Mouse (Mus musculus) kidney, adult 2 months (tissue): ENCODE measurements around the gene Hist1h2bh. TPM values are rescaled to one million over a fixed set of nuclear protein-coding genes. Genes with fewer than 3 reads are reported as not detected.
A peak's percentile ranks its signal among the peaks of the same experiment; 100 is the strongest.
"Not testable (repeated sequence)": the region's sequence is repeated elsewhere in the genome, so short reads cannot be mapped to it uniquely, and the experiment has no call there.

ENCODE experiments used
- DNase-seq: peaks from one replicate; pipeline ENCODE4 v3.0.0; 2021
- H3K27ac ChIP-seq: fragments of 200-500 bp; 2 replicates; pipeline ENCODE4 v1.5.1; 2012; ENCODE audit warnings: low read depth, low read length, control low read depth, inconsistent platforms; ENCODE audit not compliant: insufficient read depth
- H3K27me3 ChIP-seq: fragments of 200-500 bp; replicated peaks from 2 replicates; pipeline ENCODE4 v1.6.1; 2012; ENCODE audit warnings: mild to moderate bottlenecking, moderate library complexity, low read length, inconsistent platforms; ENCODE audit not compliant: control insufficient read depth, insufficient read depth
- H3K36me3 ChIP-seq: fragments of 200-500 bp; 2 replicates; pipeline ENCODE4 v1.6.1; 2012; ENCODE audit warnings: mild to moderate bottlenecking, moderate library complexity, low read length, inconsistent platforms; ENCODE audit not compliant: control insufficient read depth, insufficient read depth
- H3K4me1 ChIP-seq: fragments of 200-500 bp; 2 replicates; pipeline ENCODE4 v1.6.1; 2011; ENCODE audit warnings: low read length; ENCODE audit not compliant: control insufficient read depth, insufficient read depth
- H3K4me3 ChIP-seq: fragments of 200-500 bp; 2 replicates; pipeline ENCODE4 v1.5.1; 2011; ENCODE audit warnings: mild to moderate bottlenecking, low read depth, low read length, control low read depth; ENCODE audit not compliant: insufficient read depth
- CTCF ChIP-seq: fragments of 200-500 bp; conservative IDR thresholded peaks from 2 replicates; pipeline ENCODE4 v1.5.1; 2011; ENCODE audit warnings: low read depth, mild to moderate bottlenecking, control low read depth, low read length, moderate library complexity, mixed read lengths; ENCODE audit not compliant: insufficient read depth, insufficient read length
- POLR2A ChIP-seq: fragments of 200-500 bp; IDR thresholded peaks from one replicate; pipeline ENCODE4 v1.6.1; 2011; ENCODE audit warnings: low read depth, low read length, control low read depth
- WGBS: fragments of 180-500 bp; shearing (Covaris S2); methylation state at CpG from one replicate; pipeline ENCODE4 v1.1.7; 2018; 5-methylcytosine and 5-hydroxymethylcytosine counted together
- polyA plus RNA-seq: library from polyadenylated mRNA; depleted of rRNA; stranded (reverse); fragments of >200 nt; gene quantifications from 2 replicates; pipeline ENCODE4 v1.2.3, GENCODE M21; 2012; rRNA removed

The Hist1h2bh gene
- polyA plus RNA-seq: 0.27 and 0.36 TPM in 2 replicates

DNA sequence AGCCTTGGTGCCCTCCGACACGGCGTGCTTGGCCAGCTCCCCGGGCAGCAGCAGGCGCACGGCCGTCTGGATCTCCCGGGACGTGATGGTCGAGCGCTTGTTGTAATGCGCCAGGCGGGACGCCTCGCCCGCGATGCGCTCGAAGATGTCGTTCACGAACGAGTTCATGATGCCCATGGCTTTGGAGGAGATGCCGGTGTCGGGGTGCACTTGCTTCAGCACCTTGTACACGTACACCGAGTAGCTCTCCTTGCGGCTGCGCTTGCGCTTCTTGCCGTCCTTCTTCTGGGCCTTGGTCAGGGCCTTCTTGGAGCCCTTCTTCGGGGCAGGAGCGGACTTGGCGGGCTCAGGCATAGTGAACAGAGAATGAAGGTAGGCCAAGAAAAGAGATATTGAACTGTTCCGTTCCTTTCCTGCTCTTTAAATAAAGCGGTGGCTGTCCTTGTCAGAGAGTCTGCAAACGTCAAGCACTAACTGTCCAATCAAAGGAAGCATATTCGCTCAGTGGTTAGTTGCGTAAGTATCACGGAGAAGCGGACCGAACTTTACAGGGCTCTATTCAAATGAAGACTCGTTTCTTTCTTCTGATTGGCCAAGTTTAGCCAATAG, at the start of gene Hist1h2bh:
Hist1h2bh (minus strand) TSS at position 394 of the 609 bp plus-strand sequence.
- Histone ChIP-seq H3K4me3 (peak within 1 kb of the TSS; percentile 86), H3K27ac (peak within 1 kb of the TSS; percentile 87)
- H3K27me3 ChIP-seq, H3K36me3 ChIP-seq, H3K4me1 ChIP-seq: not testable (repeated sequence)
- DNase-seq: peak; percentile 94
- WGBS: under 1% methylated on average over 42 of the region's 42 CpGs

DNA sequence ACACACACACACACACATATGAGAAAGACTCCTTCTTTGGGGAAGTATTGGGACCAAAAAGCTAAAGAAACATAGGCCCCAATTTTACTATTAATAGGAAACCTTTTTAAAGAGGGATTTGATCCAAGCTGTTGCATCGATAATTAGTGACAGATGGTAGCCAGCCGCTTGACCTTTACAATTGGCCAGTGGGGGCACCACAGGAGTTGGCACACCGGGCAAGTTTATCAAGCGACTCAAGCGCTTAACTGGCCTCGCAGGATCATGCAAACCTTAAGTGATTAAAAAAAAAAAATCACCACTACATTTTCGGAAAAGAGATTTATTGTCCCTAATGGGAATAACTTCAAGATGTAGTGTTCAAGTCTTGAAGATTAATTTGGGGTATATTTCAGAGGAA, 49.4 kb upstream of the Hist1h2bh start:
- H3K27ac ChIP-seq: no peak overlapping the region
- 43% methylated on average over 7 of the region's 7 CpGs for WGBS

DNA sequence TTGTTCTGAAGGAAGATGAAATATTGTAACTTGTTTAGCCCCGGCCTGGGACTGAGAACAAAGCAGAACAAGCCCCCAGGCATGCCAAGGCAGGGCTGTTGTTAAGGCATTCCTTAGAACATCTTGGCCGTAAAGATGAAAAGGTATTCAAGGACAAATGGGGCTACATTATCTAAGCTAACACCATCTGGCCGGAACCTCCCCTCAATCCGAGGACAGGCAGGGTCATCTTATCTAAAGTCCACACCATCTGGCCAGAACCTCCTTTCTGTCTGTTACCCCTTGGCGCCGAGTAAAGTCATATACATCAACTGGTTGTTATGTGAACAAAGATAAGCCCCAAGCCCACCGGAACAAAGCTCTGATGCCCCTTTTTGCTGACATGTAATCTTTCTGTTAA, 48.7 kb upstream of the Hist1h2bh start:
- not testable (repeated sequence) for H3K4me1 ChIP-seq, H3K27ac ChIP-seq, H3K4me3 ChIP-seq, H3K36me3 ChIP-seq, H3K27me3 ChIP-seq, DNase-seq
- WGBS: 87% methylated on average over 7 of the region's 7 CpGs

More for the DNA sequence above, 49.4 kb upstream of the Hist1h2bh start:
- TF ChIP-seq POLR2A (no peak), CTCF (no peak)
- H3K27me3 ChIP-seq: no peaks in the 10 kb centered on the region
- no peak overlapping the region for H3K4me3 ChIP-seq
- peaks cover 2% of the 10 kb centered on the region; the same call in 1 of the 2 replicates for H3K4me1 ChIP-seq
- no peaks in the 10 kb centered on the region for H3K36me3 ChIP-seq
- DNase-seq: peak; percentile 8

DNA sequence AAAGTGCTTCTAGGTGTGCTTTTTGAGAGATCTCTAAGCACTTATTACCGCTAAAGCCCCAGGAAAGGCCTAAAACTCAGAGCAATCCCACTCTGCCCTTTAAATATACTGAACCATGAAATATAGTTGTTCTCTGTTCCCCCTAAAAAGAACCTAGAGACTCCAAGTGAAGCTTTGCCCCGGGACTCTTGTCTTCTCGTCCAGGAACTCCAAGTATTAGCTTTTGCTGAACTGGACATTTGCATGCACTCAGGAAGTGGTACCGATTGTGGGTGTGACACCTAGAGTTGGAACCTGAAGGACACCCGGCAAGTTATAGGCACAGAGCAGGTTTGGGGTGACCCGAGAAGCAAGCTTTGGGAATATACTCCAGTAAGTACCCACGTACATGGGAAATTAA, 48.0 kb upstream of the Hist1h2bh start:
- 94% methylated on average over 7 of the region's 7 CpGs for WGBS
- Histone ChIP-seq H3K36me3 (no peaks in the 10 kb centered on the region), H3K4me1 (peaks cover 5% of the 10 kb centered on the region; the same call in 1 of the 2 replicates), H3K27me3 (no peaks in the 10 kb centered on the region), H3K4me3 (no peak overlapping the region), H3K27ac (no peak overlapping the region)
- TF ChIP-seq CTCF (no peak), POLR2A (no peak)
- no peak for DNase-seq

DNA sequence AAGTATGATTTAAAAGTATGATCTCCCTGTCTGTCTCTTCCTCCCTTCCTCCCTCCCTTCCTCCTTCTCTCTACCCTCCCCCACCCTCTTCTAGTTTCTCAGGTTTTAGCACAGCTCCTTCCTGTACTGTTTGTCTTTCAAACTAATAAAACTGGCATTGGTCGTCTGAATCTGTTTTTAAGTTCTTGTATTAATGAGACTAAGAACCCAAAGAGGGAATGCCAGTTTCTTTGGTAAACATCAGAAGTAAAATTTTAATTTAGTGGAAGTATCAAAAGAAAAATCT, 43.7 kb upstream of the Hist1h2bh start:
- DNase-seq: no peak
- H3K4me1 ChIP-seq: peaks cover 10% of the 10 kb centered on the region; the same call in 1 of the 2 replicates

DNA sequence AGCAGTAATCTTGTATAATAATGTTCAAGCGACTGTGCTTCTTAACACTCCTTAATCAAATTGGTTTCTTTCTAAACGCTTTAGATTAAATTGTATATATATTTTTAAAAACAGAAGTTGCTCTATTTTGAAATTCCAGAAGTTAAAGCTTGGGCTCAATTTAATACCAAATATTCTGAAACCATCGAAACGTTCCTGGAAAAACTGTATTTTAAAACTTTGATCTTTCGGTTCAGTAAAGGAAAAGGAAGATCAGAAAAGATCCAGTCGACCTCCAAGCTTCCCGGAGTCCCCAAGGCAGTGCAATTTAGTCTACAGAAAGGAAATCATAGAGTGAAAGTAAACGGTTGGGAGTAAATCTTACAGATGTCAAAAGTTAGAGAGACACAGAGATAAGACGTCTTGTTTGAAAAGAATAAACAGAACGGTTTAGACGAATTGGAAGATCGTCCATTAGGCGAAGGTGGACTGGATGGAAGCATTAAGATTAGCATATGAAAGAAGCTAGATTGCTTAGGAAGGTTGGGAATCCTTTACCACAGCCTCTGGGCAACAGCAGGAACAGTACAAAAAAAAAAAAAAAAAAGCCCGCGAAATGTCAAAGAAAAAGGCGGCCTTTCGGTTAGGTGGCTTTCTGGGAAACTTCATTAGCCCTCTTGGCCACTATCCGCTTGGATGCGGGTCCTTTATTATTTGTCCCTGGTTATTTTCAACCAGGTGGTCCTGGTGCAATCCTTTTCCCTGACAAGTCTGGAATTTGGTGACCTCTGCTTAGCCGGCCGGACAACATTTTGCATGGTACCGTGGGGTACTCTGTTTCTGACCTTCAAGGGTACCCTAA, 43.1 kb upstream of the Hist1h2bh start:
- Histone ChIP-seq H3K4me3 (peak overlapping the region; percentile 45), H3K27me3 (no peaks in the 10 kb centered on the region), H3K36me3 (no peaks in the 10 kb centered on the region), H3K27ac (peak overlapping the region; percentile 55), H3K4me1 (peaks cover 13% of the 10 kb centered on the region; the same call in 1 of the 2 replicates)
- 2% methylated on average over 22 of the region's 22 CpGs for WGBS
- TF ChIP-seq POLR2A (no peak), CTCF (no peak)
- no peak for DNase-seq

More for the DNA sequence above, 43.7 kb upstream of the Hist1h2bh start:
- 12% methylated on average over 1 of the region's 1 CpGs for WGBS
- Histone ChIP-seq H3K27ac (no peak overlapping the region), H3K4me3 (0 out of 2 replicates have a peak overlapping the region, but pooled peaks have one; percentile 45), H3K36me3 (no peaks in the 10 kb centered on the region), H3K27me3 (no peaks in the 10 kb centered on the region)
- no peak for TF ChIP-seq CTCF
- no peak for TF ChIP-seq POLR2A

DNA sequence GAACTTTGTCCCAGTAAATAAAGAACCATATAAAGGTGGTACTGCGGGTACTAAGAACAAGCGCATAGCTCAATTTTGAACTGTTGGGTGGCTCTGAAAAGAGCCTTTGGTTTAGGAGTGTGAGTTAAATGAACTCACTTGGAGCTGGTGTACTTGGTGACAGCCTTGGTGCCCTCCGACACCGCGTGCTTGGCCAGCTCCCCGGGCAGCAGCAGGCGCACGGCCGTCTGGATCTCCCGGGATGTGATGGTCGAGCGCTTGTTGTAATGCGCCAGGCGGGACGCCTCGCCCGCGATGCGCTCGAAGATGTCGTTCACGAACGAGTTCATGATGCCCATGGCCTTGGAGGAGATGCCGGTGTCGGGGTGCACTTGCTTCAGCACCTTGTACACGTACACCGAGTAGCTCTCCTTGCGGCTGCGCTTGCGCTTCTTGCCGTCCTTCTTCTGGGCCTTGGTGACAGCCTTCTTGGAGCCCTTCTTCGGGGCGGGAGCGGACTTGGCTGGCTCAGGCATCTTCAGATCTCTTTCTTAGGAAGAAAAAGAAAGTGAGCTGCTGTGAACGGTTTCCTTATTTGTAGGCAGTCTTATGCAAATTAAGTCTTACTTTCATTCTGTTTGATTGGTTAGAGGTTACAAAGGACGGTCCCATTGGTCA, 42.4 kb upstream of the Hist1h2bh start:
- under 1% methylated on average over 22 of the region's 36 CpGs for WGBS
- Histone ChIP-seq H3K4me3 (peak overlapping the region; percentile 78), H3K27ac (peak overlapping the region; percentile 65), H3K4me1 (peaks cover 13% of the 10 kb centered on the region; the same call in 1 of the 2 replicates)
- not testable (repeated sequence) for H3K36me3 ChIP-seq, H3K27me3 ChIP-seq
- DNase-seq: peak; percentile 90
- peak; percentile 59 for TF ChIP-seq POLR2A
